Mouse (Mus musculus) lung, postnatal 0 days (tissue): ENCODE results near the gene Antxr1. TPM values are rescaled to one million over a fixed set of nuclear protein-coding genes. Genes with fewer than 3 reads are reported as not detected.

Experiments used
- ATAC-seq: fragments of 200-750 bp; cut with Nextera tagmentation; 2 replicates; pipeline ENCODE4 v1.8.0; 2017; ENCODE audit warnings: moderate library complexity
- DNase-seq: peaks from one replicate; pipeline ENCODE4 v3.0.0-alpha.2; 2016; ENCODE audit warnings: low spot score
- H3K27ac ChIP-seq: fragments of 300-500 bp; sonication (generic); 2 replicates; pipeline ENCODE4 v1.5.1; 2014; ENCODE audit warnings: antibody characterized with exemption, mild to moderate bottlenecking, low read length, mixed read lengths
- H3K27me3 ChIP-seq: fragments of 300-500 bp; sonication (generic); replicated peaks from 2 replicates; pipeline ENCODE4 v1.6.1; 2014; ENCODE audit warnings: low read length, mixed read lengths; ENCODE audit not compliant: insufficient read depth
- H3K36me3 ChIP-seq: fragments of 300-500 bp; sonication (generic); 2 replicates; pipeline ENCODE4 v1.6.1; 2014; ENCODE audit warnings: low read length, mixed read lengths; ENCODE audit not compliant: insufficient read depth
- H3K4me1 ChIP-seq: fragments of 300-500 bp; sonication (generic); 2 replicates; pipeline ENCODE4 v1.6.1; 2014; ENCODE audit warnings: antibody characterized with exemption, low read depth, low read length, mixed read lengths; ENCODE audit not compliant: insufficient read depth
- H3K4me2 ChIP-seq: fragments of 300-500 bp; sonication (generic); replicated peaks from 2 replicates; pipeline ENCODE4 v1.6.1; 2014; ENCODE audit warnings: low read depth, mild to moderate bottlenecking, low read length, moderate library complexity, mixed read lengths
- H3K4me3 ChIP-seq: fragments of 300-500 bp; sonication (generic); 2 replicates; pipeline ENCODE4 v1.5.1; 2014; ENCODE audit warnings: low read depth, low read length
- H3K9ac ChIP-seq: fragments of 300-500 bp; sonication (generic); replicated peaks from 2 replicates; pipeline ENCODE4 v1.6.1; 2014; ENCODE audit warnings: low read depth, mild to moderate bottlenecking
- H3K9me3 ChIP-seq: fragments of 300-500 bp; sonication (generic); 2 replicates; pipeline ENCODE4 v1.6.1; 2016; ENCODE audit warnings: low read length, mixed read lengths
- CTCF ChIP-seq: IDR thresholded peaks from 2 replicates; pipeline ENCODE4 v1.5.1; 2016; ENCODE audit warnings: antibody characterized with exemption, mild to moderate bottlenecking
- EP300 ChIP-seq: IDR thresholded peaks from 2 replicates; pipeline ENCODE4 v1.6.1; 2016; ENCODE audit warnings: antibody characterized with exemption, mild to moderate bottlenecking, control low read depth
- WGBS: fragments of 180-500 bp; shearing (Covaris S2); extraction: QIAGEN DNeasy Blood & Tissue Kit; methylation state at CpG from one replicate; pipeline ENCODE4 v1.1.7; 2014; 5-methylcytosine and 5-hydroxymethylcytosine counted together
- polyA plus RNA-seq: library from polyadenylated mRNA; unstranded; fragments of >200 nt; fragmentation: Nextera tagmentation; extraction: Ambion mirVana; gene quantifications from 2 replicates; pipeline ENCODE4 v1.2.1, GENCODE M21; 2015

Gene Antxr1
- polyA plus RNA-seq, 1 experiment from 2014 or later = 11.7 TPM

GRCm38 (mm10) chr6:87152461-87153230 is 183.0 kb downstream of the Antxr1 start:
- H3K27ac ChIP-seq = no peak overlapping the region
- no peak overlapping the region for H3K4me3 ChIP-seq
- no peaks in the 10 kb centered on the region for H3K27me3 ChIP-seq
- no peaks in the 10 kb centered on the region for H3K36me3 ChIP-seq
- WGBS = 54% methylated on average over 21 of the region's 21 CpGs
- no peak overlapping the region for H3K9ac ChIP-seq
- H3K9me3 ChIP-seq = no peaks in the 10 kb centered on the region
- DNase-seq = peak; percentile 32
- H3K4me2 ChIP-seq = no peak overlapping the region
- TF ChIP-seq EP300 (no peak), CTCF (no peak)
- H3K4me1 ChIP-seq = no peaks in the 10 kb centered on the region
- peak; percentile 28; the same call in 1 of the 2 replicates for ATAC-seq

- H3K4me1 ChIP-seq = no peaks in the 10 kb centered on the region
- WGBS = 95% methylated on average over 8 of the region's 8 CpGs
- ATAC-seq (no peak), DNase-seq (no peak)
- H3K27me3 ChIP-seq = no peaks in the 10 kb centered on the region
- no peaks in the 10 kb centered on the region for H3K9me3 ChIP-seq
- no peaks in the 10 kb centered on the region for H3K36me3 ChIP-seq
- no peak overlapping the region for H3K27ac ChIP-seq
- TF ChIP-seq EP300 = no peak
- no peak for TF ChIP-seq CTCF
- H3K9ac ChIP-seq = no peak overlapping the region
- no peak overlapping the region for H3K4me2 ChIP-seq
- no peak overlapping the region for H3K4me3 ChIP-seq
Observed at GRCm38 (mm10) chr6:87151427-87151826, 184.2 kb downstream of the Antxr1 start.

- Histone ChIP-seq H3K27me3 (no peaks in the 10 kb centered on the region), H3K4me2 (no peak overlapping the region), H3K36me3 (no peaks in the 10 kb centered on the region), H3K4me3 (no peak overlapping the region), H3K9me3 (no peaks in the 10 kb centered on the region), H3K9ac (no peak overlapping the region), H3K4me1 (no peaks in the 10 kb centered on the region), H3K27ac (no peak overlapping the region)
- ATAC-seq = no peak
- no peak for TF ChIP-seq CTCF
- TF ChIP-seq EP300 = no peak
- WGBS = 83% methylated on average over 7 of the region's 7 CpGs
- no peak for DNase-seq
Observed at GRCm38 (mm10) chr6:87150471-87150870, 185.2 kb downstream of the Antxr1 start.

GRCm38 (mm10) chr6:87147921-87148320 is 187.7 kb downstream of the Antxr1 start:
- no peaks in the 10 kb centered on the region for H3K27me3 ChIP-seq
- H3K36me3 ChIP-seq = no peaks in the 10 kb centered on the region
- H3K9me3 ChIP-seq = no peaks in the 10 kb centered on the region
- TF ChIP-seq EP300 (no peak), CTCF (no peak)
- H3K4me1 ChIP-seq = peaks cover 3% of the 10 kb centered on the region; the same call in 1 of the 2 replicates
- H3K27ac ChIP-seq = no peak overlapping the region
- no peak overlapping the region for H3K4me2 ChIP-seq
- H3K9ac ChIP-seq = no peak overlapping the region
- no peak overlapping the region for H3K4me3 ChIP-seq
- 53% methylated on average over 3 of the region's 3 CpGs for WGBS
- ATAC-seq (no peak), DNase-seq (no peak)

GRCm38 (mm10) chr6:87143594-87143993 is 192.0 kb downstream of the Antxr1 start:
- H3K36me3 ChIP-seq = no peaks in the 10 kb centered on the region
- peaks cover 7% of the 10 kb centered on the region; the same call in 1 of the 2 replicates for H3K4me1 ChIP-seq
- TF ChIP-seq EP300 (no peak), CTCF (no peak)
- no peak overlapping the region for H3K4me3 ChIP-seq
- no peak overlapping the region for H3K4me2 ChIP-seq
- 39% methylated on average over 13 of the region's 13 CpGs for WGBS
- DNase-seq (peak; percentile 56), ATAC-seq (peak; percentile 22; the same call in 1 of the 2 replicates)
- H3K9ac ChIP-seq = no peak overlapping the region
- no peaks in the 10 kb centered on the region for H3K9me3 ChIP-seq
- no peaks in the 10 kb centered on the region for H3K27me3 ChIP-seq
- 0 out of 2 replicates have a peak overlapping the region, but pooled peaks have one; percentile 39 for H3K27ac ChIP-seq

GRCm38 (mm10) chr6:87142239-87142638 is 193.4 kb downstream of the Antxr1 start:
- WGBS = 54% methylated on average over 5 of the region's 5 CpGs
- no peaks in the 10 kb centered on the region for H3K36me3 ChIP-seq
- DNase-seq (peak; percentile 57), ATAC-seq (peak; percentile 76)
- H3K9ac ChIP-seq = no peak overlapping the region
- no peaks in the 10 kb centered on the region for H3K9me3 ChIP-seq
- no peak overlapping the region for H3K4me2 ChIP-seq
- no peaks in the 10 kb centered on the region for H3K27me3 ChIP-seq
- TF ChIP-seq CTCF (no peak), EP300 (0 out of 2 replicates have a peak, but pooled peaks have one; percentile 17)
- H3K27ac ChIP-seq = peak overlapping the region; percentile 54; the same call in 1 of the 2 replicates
- H3K4me1 ChIP-seq = peaks cover 7% of the 10 kb centered on the region; the same call in 1 of the 2 replicates
- H3K4me3 ChIP-seq = no peak overlapping the region
